In genomic region chr11:101315082-101315650, GRCm38 (mm10) we compare ENCODE assay signal across 8 mouse cellular contexts. TPM values are rescaled to one million over a fixed set of nuclear protein-coding genes. Genes with fewer than 3 reads are reported as not detected.
DNase-seq lines count a peak whose midpoint lies in the region; ATAC-seq and TF ChIP-seq lines count a peak whose summit lies in the region.

No protein-coding gene starts in this region.

- peaks cover 4% of the 10 kb centered on the region for H3K36me3 ChIP-seq in neural tube, embryonic 11.5 days (ENCODE audit: control insufficient read depth, insufficient read depth, low read length)
- peaks cover 25% of the 10 kb centered on the region for H3K36me3 ChIP-seq in forebrain, embryonic 12.5 days (replicated peaks)
- H3K36me3 ChIP-seq in limb, embryonic 14.5 days (ENCODE audit: control insufficient read depth, insufficient read depth, low read length), result peaks cover 24% of the 10 kb centered on the region
- H3K36me3 ChIP-seq in stomach, embryonic 15.5 days, result peaks cover 15% of the 10 kb centered on the region

- no peak for TF ChIP-seq POLR2A in limb, embryonic 14.5 days (IDR thresholded peaks at IDR 0.05; ENCODE audit: borderline replicate concordance, extremely low read depth, insufficient read depth, insufficient read length)

- H3K9ac ChIP-seq in neural tube, embryonic 11.5 days (ENCODE audit: low read length), result peak overlapping the region; percentile 80
- H3K9ac ChIP-seq in forebrain, embryonic 12.5 days, result peak overlapping the region; percentile 94
- peak overlapping the region; percentile 88 for H3K9ac ChIP-seq in limb, embryonic 14.5 days (ENCODE audit: low read depth, low read length, severe bottlenecking)
- peak overlapping the region; percentile 95; the same call in 1 of the 2 replicates for H3K9ac ChIP-seq in stomach, embryonic 15.5 days

- intact Hi-C loops in left cerebral cortex, postnatal 4 days (cut with DNase I), result no loop called here

- H3K9me3 ChIP-seq in neural tube, embryonic 11.5 days (ENCODE audit: control insufficient read depth, low read length), result no peaks in the 10 kb centered on the region
- no peaks in the 10 kb centered on the region for H3K9me3 ChIP-seq in forebrain, embryonic 12.5 days
- no peaks in the 10 kb centered on the region for H3K9me3 ChIP-seq in limb, embryonic 14.5 days (ENCODE audit: control insufficient read depth, low read length)
- no peaks in the 10 kb centered on the region for H3K9me3 ChIP-seq in stomach, embryonic 15.5 days

- peak overlapping the region; percentile 91 for H3K4me2 ChIP-seq in neural tube, embryonic 11.5 days (ENCODE audit: low read depth)
- peak overlapping the region; percentile 99 for H3K4me2 ChIP-seq in forebrain, embryonic 12.5 days
- peak overlapping the region; percentile 94 for H3K4me2 ChIP-seq in limb, embryonic 14.5 days (replicated peaks; ENCODE audit: low read depth, low read length, severe bottlenecking)
- peak overlapping the region; percentile 89 for H3K4me2 ChIP-seq in stomach, embryonic 15.5 days

- 83% methylated on average over 8 of the region's 8 CpGs for WGBS in neural tube, embryonic 11.5 days
- WGBS in forebrain, embryonic 12.5 days, result 82% methylated on average over 8 of the region's 8 CpGs
- WGBS in limb, embryonic 14.5 days, result 85% methylated on average over 8 of the region's 8 CpGs
- 73% methylated on average over 8 of the region's 8 CpGs for WGBS in stomach, embryonic 15.5 days

- H3K4me1 ChIP-seq in neural tube, embryonic 11.5 days (ENCODE audit: control insufficient read depth, insufficient read depth, low read length), result peaks cover 6% of the 10 kb centered on the region; the same call in 1 of the 2 replicates
- peaks cover 18% of the 10 kb centered on the region for H3K4me1 ChIP-seq in forebrain, embryonic 12.5 days
- H3K4me1 ChIP-seq in limb, embryonic 14.5 days (ENCODE audit: control insufficient read depth, insufficient read depth, low read length), result peaks cover 7% of the 10 kb centered on the region
- H3K4me1 ChIP-seq in stomach, embryonic 15.5 days, result peaks cover 14% of the 10 kb centered on the region; the same call in 1 of the 2 replicates

- no peak for ATAC-seq in neural tube, embryonic 11.5 days (ENCODE audit: insufficient read depth, low FRiP score, low TSS enrichment)
- ATAC-seq in forebrain, embryonic 12.5 days (ENCODE audit: low FRiP score), result 0 out of 2 replicates have a peak, but pooled peaks have one; percentile 5
- ATAC-seq in limb, embryonic 14.5 days (ENCODE audit: low FRiP score, low read depth), result no peak
- no peak for ATAC-seq in stomach, embryonic 15.5 days (ENCODE audit: insufficient read depth, low FRiP score, low read depth)
- ATAC-seq in monocyte, adult 5-6 weeks (replicated peaks; ENCODE audit: insufficient number of reproducible peaks, low FRiP score, low TSS enrichment, poor library complexity, severe bottlenecking), result no peak

- H3K4me3 ChIP-seq in neural tube, embryonic 11.5 days (ENCODE audit: low read depth, low read length), result peak overlapping the region; percentile 92
- peak overlapping the region; percentile 84 for H3K4me3 ChIP-seq in forebrain, embryonic 12.5 days (replicated peaks)
- peak overlapping the region; percentile 97 for H3K4me3 ChIP-seq in limb, embryonic 14.5 days (replicated peaks; ENCODE audit: low read length)
- peak overlapping the region; percentile 98 for H3K4me3 ChIP-seq in stomach, embryonic 15.5 days (replicated peaks)

- no peak for DNase-seq in neural tube, embryonic 11.5 days (ENCODE audit: low spot score)
- no peak for DNase-seq in neural tube, embryonic 10.5 days (ENCODE audit: extremely low spot score, low spot score)
- DNase-seq in limb, embryonic 14.5 days (ENCODE audit: low spot score), result no peak
- no peak for DNase-seq in retina, postnatal 1 day
- DNase-seq in left cerebral cortex, postnatal 4 days, result no peak

- no peaks in the 10 kb centered on the region for H3K27me3 ChIP-seq in neural tube, embryonic 11.5 days (ENCODE audit: control insufficient read depth, insufficient read depth, low read length)
- 0 out of 2 replicates have a peak, but pooled peaks cover 6% of the 10 kb centered on the region for H3K27me3 ChIP-seq in forebrain, embryonic 12.5 days
- H3K27me3 ChIP-seq in limb, embryonic 14.5 days (ENCODE audit: control insufficient read depth, insufficient read depth, low read length), result no peaks in the 10 kb centered on the region
- no peaks in the 10 kb centered on the region for H3K27me3 ChIP-seq in stomach, embryonic 15.5 days (replicated peaks)

- H3K27ac ChIP-seq in neural tube, embryonic 11.5 days (ENCODE audit: low read depth, low read length), result peak overlapping the region; percentile 24; the same call in 1 of the 2 replicates
- peak overlapping the region; percentile 54 for H3K27ac ChIP-seq in forebrain, embryonic 12.5 days
- peak overlapping the region; percentile 21 for H3K27ac ChIP-seq in limb, embryonic 14.5 days (replicated peaks; ENCODE audit: low read depth, low read length)
- H3K27ac ChIP-seq in stomach, embryonic 15.5 days, result peak overlapping the region; percentile 81

RNA-seq across cellular contexts. Expression of gene Psme3, which starts 0.8 kb away (rescaled TPM):
- 154 and 157 TPM in 2 replicates for polyA plus RNA-seq in neural tube, embryonic 11.5 days (2014; fragmentation: Nextera tagmentation; extraction: Ambion mirVana)
- 182 and 189 TPM in 2 replicates for polyA plus RNA-seq in forebrain, embryonic 12.5 days (2016; fragmentation: Nextera tagmentation; extraction: Ambion mirVana)
- 128 and 142 TPM in 2 replicates for polyA plus RNA-seq in limb, embryonic 14.5 days (2012; rRNA removed)
- 105 TPM in 2 replicates for polyA plus RNA-seq in limb, embryonic 14.5 days (2014; fragmentation: Nextera tagmentation; extraction: Ambion mirVana)
- polyA plus RNA-seq in stomach, embryonic 15.5 days (2015; fragmentation: Nextera tagmentation; extraction: Ambion mirVana), result 125 and 136 TPM in 2 replicates
- 51.0 to 74.7 TPM (median 73.3 TPM) in 3 replicates for total RNA-seq in monocyte, adult 5-6 weeks (2017)
- total RNA-seq in left cerebral cortex, postnatal 4 days (2021), result 100 to 1,000 TPM in 1 of 2 experiments, 10 to 100 TPM in 1; 95.9 to 109 TPM

RNA-seq across cellular contexts. Expression of gene Aoc2, which starts 9.7 kb away (rescaled TPM):
- polyA plus RNA-seq in neural tube, embryonic 11.5 days (2014; fragmentation: Nextera tagmentation; extraction: Ambion mirVana), result 1.4 and 1.8 TPM in 2 replicates
- polyA plus RNA-seq in forebrain, embryonic 12.5 days (2016; fragmentation: Nextera tagmentation; extraction: Ambion mirVana), result 2.9 and 3.1 TPM in 2 replicates
- 6.2 and 8.2 TPM in 2 replicates for polyA plus RNA-seq in limb, embryonic 14.5 days (2012; rRNA removed)
- polyA plus RNA-seq in limb, embryonic 14.5 days (2014; fragmentation: Nextera tagmentation; extraction: Ambion mirVana), result 0.84 and 0.86 TPM in 2 replicates
- polyA plus RNA-seq in stomach, embryonic 15.5 days (2015; fragmentation: Nextera tagmentation; extraction: Ambion mirVana), result 1.3 and 1.4 TPM in 2 replicates
- total RNA-seq in monocyte, adult 5-6 weeks (2017), result 0.53 to 3.6 TPM (median 1.8 TPM) in 3 replicates
- total RNA-seq in left cerebral cortex, postnatal 4 days (2021), result 1 to 10 TPM; 6.2 to 6.6 TPM

RNA-seq across cellular contexts. Expression of gene Becn1, which starts 13.1 kb away (rescaled TPM):
- polyA plus RNA-seq in neural tube, embryonic 11.5 days (2014; fragmentation: Nextera tagmentation; extraction: Ambion mirVana), result 174 and 177 TPM in 2 replicates
- polyA plus RNA-seq in forebrain, embryonic 12.5 days (2016; fragmentation: Nextera tagmentation; extraction: Ambion mirVana), result 164 and 169 TPM in 2 replicates
- polyA plus RNA-seq in limb, embryonic 14.5 days (2012; rRNA removed), result 86.5 and 100 TPM in 2 replicates
- 118 and 135 TPM in 2 replicates for polyA plus RNA-seq in limb, embryonic 14.5 days (2014; fragmentation: Nextera tagmentation; extraction: Ambion mirVana)
- 135 and 142 TPM in 2 replicates for polyA plus RNA-seq in stomach, embryonic 15.5 days (2015; fragmentation: Nextera tagmentation; extraction: Ambion mirVana)
- total RNA-seq in monocyte, adult 5-6 weeks (2017), result 266 to 274 TPM (median 274 TPM) in 3 replicates
- total RNA-seq in left cerebral cortex, postnatal 4 days (2021), result 100 to 1,000 TPM; 141 to 144 TPM

RNA-seq across cellular contexts. Expression of gene Aoc3, which starts 15.2 kb away (rescaled TPM):
- polyA plus RNA-seq in neural tube, embryonic 11.5 days (2014; fragmentation: Nextera tagmentation; extraction: Ambion mirVana), result not detected in 2 replicates
- polyA plus RNA-seq in forebrain, embryonic 12.5 days (2016; fragmentation: Nextera tagmentation; extraction: Ambion mirVana), result not detected in 2 replicates
- polyA plus RNA-seq in limb, embryonic 14.5 days (2012; rRNA removed), result 3.1 TPM in 2 replicates
- 0.68 and 1.0 TPM in 2 replicates for polyA plus RNA-seq in limb, embryonic 14.5 days (2014; fragmentation: Nextera tagmentation; extraction: Ambion mirVana)
- 2.0 and 3.0 TPM in 2 replicates for polyA plus RNA-seq in stomach, embryonic 15.5 days (2015; fragmentation: Nextera tagmentation; extraction: Ambion mirVana)
- total RNA-seq in monocyte, adult 5-6 weeks (2017), result not detected in 3 replicates
- total RNA-seq in left cerebral cortex, postnatal 4 days (2021), result 1 to 10 TPM; 1.4 to 1.8 TPM

RNA-seq across cellular contexts. Expression of gene Coa3, which starts 36.3 kb away (rescaled TPM):
- 190 and 196 TPM in 2 replicates for polyA plus RNA-seq in neural tube, embryonic 11.5 days (2014; fragmentation: Nextera tagmentation; extraction: Ambion mirVana)
- 178 and 183 TPM in 2 replicates for polyA plus RNA-seq in forebrain, embryonic 12.5 days (2016; fragmentation: Nextera tagmentation; extraction: Ambion mirVana)
- polyA plus RNA-seq in limb, embryonic 14.5 days (2012; rRNA removed), result 110 and 183 TPM in 2 replicates
- 182 and 187 TPM in 2 replicates for polyA plus RNA-seq in limb, embryonic 14.5 days (2014; fragmentation: Nextera tagmentation; extraction: Ambion mirVana)
- 202 and 221 TPM in 2 replicates for polyA plus RNA-seq in stomach, embryonic 15.5 days (2015; fragmentation: Nextera tagmentation; extraction: Ambion mirVana)
- total RNA-seq in monocyte, adult 5-6 weeks (2017), result 18.8 to 43.1 TPM (median 26.8 TPM) in 3 replicates
- 10 to 100 TPM; 80.2 to 87.2 TPM for total RNA-seq in left cerebral cortex, postnatal 4 days (2021)

Comparison
In these comparisons a context has a peak if more than half of its experiments do, and no peak if none do; other contexts are left out.
1. H3K27ac ChIP-seq: peak in every context shown above with its lines; median percentile 81 in stomach, embryonic 15.5 days; 54 in forebrain, embryonic 12.5 days; 24 in neural tube, embryonic 11.5 days; 21 in limb, embryonic 14.5 days.